Mouse (Mus musculus) WW6 (cell line): Measurements from ENCODE around the gene Glis3.

ENCODE experiments used
- DNase-seq: peaks from one replicate; pipeline ENCODE4 v3.0.0-alpha.2; 2013; ENCODE audit warnings: low read depth, low spot score

The Glis3 gene

GRCm38 (mm10) chr19:28258907-28259675, 420.8 kb downstream of the Glis3 start:
- DNase-seq = no peak

GRCm38 (mm10) chr19:28258480-28258879, 421.4 kb downstream of the Glis3 start:
- no peak for DNase-seq

DNA sequence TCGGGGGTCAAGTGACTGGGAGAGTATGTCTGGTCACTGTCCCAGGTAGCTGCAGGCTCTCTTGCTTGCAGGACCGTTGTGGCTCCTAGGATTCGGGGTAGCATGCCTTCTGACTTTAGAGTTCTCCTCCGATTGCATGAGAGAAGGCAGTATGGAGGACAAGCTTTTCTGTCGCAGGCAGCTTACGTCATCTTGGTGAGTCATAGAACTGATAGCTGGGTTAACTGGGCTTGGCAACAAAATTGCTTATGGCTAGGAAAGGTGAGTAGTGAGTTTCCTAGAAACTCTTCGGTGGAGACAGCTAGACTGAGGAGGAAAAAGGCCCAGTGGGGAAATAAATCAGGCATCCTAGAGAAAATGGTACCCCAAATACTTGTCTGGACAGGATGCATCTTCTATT, 432.5 kb downstream of the Glis3 start:
- no peak for DNase-seq

DNA sequence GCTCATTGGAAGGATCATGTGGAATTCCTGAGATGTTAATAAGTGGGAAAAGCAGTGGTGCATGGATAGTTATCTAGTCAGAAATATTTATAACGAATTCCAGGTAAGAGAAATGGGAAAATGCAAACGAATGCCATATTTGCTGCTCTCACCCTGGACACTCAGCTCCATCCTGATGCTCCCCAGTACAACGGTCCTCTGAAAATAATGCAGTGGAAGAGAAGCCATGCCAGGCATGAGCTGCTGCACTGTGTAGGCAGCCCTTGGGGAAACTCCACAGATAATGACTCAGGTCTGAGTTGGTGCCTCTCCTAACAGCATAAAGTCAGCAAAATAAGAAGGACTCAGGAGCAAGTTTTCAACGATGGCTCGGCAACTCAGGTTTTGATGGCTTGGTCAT, 433.7 kb downstream of the Glis3 start:
- DNase-seq = no peak

- DNase-seq = no peak
Measured at GRCm38 (mm10) chr19:28238073-28238472, 441.8 kb downstream of the Glis3 start.

DNA sequence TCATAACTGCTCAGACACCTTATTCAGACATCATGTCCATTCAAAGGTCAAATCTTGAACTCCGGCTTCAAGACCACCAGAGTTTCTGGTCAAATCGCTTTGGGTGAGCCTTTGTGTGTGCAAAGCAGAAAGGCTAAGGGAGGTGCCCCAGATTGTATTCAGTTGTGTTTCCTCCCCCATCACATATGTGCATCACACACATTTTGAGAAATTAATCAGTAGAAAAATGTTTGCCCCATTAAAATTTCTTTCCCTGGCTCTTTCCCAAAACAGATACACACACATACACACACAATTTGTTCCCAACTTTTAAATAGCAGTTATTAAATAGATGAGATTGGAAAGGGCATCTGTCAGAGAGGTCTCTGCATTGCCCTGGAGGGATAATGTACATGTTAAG, 442.3 kb downstream of the Glis3 start:
- no peak for DNase-seq

GRCm38 (mm10) chr19:28235571-28235970, 444.3 kb downstream of the Glis3 start:
- DNase-seq = no peak

DNA sequence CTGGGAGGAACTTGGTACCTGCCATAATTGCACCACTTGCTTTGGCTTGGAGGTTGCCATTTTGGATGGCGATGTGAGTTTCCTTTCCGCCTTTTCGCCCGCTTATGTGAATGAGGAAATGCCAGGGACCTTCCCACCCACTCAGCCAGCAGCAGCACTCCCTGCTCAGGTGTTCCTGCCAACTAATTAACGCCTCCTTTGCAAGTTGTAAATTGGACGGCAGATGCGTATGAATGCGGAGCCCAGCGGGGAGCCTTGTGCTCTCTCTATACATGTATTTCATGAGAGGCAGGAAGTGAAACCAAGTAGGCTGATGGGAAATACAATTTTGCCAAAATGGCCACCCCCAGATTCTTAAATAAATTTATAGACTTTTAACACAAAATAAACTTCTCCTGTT, 444.8 kb downstream of the Glis3 start:
- DNase-seq = no peak

- DNase-seq = no peak
Measured at GRCm38 (mm10) chr19:28234676-28235075, 445.2 kb downstream of the Glis3 start.

DNA sequence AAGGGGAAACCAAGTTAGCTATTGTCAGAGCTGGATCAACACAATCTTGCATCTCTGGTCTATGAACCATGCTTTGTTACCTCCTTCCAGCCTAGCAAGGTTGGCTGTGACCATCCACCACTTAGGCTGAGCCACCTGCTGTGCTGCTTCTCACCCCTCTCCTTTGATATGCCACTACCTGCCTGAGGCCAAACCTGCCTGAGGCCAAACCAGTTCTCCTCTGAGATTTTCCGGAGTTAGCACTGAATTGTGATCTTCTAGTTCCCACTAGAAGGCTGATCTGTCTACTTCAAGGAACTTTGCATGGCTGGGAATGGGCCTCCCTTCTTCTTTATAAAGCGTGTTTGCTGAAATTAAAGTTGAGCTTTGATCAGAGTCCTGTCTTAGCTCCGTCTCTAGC, 448.4 kb downstream of the Glis3 start:
- no peak for DNase-seq

GRCm38 (mm10) chr19:28227526-28227925, 452.4 kb downstream of the Glis3 start:
- no peak for DNase-seq

- no peak for DNase-seq
Measured at GRCm38 (mm10) chr19:28225651-28226050, 454.2 kb downstream of the Glis3 start.

GRCm38 (mm10) chr19:28211630-28212029, 468.2 kb downstream of the Glis3 start:
- DNase-seq = no peak
